Mouse (Mus musculus): ENCODE measurements around the gene Madcam1.

Gene Madcam1

DNA sequence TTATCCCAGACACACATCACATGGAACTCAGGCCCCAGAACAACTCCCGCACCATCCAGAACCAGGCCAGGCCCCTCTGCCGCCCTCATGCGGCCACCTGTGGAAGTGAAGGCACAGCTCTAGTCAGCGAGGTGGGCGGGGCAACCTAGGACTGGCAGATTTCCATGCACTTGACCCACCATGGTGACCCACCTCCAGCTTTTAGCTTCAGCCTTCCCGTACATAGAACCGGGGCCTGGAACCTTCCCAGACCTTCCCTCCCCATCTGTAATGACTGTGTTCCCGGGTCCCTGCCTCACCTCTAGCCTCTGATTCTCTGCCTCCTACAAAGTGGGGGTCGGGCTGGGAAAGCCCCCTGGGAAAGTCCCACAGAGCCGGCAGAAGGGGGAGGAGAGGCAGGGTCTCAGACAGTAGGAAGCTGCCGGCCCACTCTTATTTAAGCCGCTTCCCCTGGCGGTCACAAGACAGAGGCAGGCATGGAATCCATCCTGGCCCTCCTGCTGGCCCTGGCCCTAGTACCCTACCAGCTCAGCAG is at the start of gene Madcam1:
Gene Madcam1 (plus strand): TSS at position 429 of the 535 bp plus-strand sequence.
- in situ Hi-C loops (cut with MboI; ENCODE audit: low pct_unique_long_range_greater_than_20kb in 1 of 2, low sequenced_read_pairs in 2 of 2, unreplicated experiment in 1 of 2): no loop called here

DNA sequence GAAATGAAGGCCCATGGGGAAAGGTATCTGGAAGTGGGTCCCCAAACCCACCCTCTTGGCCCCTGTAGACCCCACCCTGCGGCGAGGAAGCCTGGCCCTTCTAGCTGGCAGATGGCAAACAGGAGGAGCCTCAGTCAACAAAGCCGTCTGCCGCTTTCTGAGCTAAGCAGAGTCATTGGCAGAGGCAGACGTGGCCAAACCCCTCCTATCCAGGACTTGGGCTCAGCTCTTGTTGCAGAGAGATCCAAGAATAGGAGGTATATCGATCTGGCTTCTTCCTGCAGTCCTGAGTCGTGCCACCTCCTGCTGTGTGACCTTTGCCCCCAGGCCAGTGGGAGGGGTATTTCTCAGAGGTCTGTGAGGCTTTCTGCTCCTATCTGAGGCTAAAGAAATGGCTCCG is 48.5 kb upstream of the Madcam1 start:
- in situ Hi-C loops (cut with MboI; ENCODE audit: low pct_unique_long_range_greater_than_20kb in 1 of 2, low sequenced_read_pairs in 2 of 2, unreplicated experiment in 1 of 2): no loop called here

DNA sequence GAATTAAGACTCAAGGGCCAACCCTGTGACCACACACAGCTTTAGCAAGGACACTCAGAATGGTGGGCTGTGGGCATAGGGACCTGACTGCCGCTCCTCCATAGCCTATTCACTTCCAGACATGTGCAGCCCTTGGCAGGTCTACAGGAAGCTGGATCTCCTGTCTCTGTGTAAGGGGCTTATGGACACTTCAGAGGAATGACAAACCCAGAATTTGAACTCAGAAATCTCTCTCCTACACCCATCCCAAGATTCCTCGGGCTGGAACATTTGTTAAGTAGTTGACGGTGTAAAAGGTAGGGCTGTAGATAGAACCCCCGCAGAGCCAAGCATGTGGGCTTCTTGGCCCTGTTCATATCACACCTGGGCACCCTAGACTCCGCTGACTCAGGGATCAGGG is 48.0 kb upstream of the Madcam1 start:
- in situ Hi-C loops (cut with MboI; ENCODE audit: low pct_unique_long_range_greater_than_20kb in 1 of 2, low sequenced_read_pairs in 2 of 2, unreplicated experiment in 1 of 2): no loop called here

DNA sequence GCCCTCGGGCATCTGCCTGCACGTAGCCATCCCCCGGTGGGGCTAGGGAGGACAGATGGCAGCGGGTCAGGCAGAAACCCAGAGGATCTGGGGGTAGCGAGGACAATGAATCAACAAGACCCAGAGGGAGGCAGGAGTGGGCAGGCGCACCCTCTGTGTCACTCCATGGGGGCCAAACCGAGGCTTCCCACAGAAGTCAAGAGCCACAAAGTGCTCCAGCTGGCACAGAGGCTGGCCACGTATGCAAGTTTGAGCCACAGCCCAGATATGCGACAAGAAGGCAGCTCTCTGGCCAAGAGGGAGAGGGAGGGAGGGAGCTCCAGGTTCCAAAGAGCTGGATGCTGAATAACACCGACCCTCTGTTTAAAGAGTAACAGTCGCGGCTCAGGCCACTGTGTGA is 40.4 kb upstream of the Madcam1 start:
- in situ Hi-C loops (cut with MboI; ENCODE audit: low pct_unique_long_range_greater_than_20kb in 1 of 2, low sequenced_read_pairs in 2 of 2, unreplicated experiment in 1 of 2): no loop called here

DNA sequence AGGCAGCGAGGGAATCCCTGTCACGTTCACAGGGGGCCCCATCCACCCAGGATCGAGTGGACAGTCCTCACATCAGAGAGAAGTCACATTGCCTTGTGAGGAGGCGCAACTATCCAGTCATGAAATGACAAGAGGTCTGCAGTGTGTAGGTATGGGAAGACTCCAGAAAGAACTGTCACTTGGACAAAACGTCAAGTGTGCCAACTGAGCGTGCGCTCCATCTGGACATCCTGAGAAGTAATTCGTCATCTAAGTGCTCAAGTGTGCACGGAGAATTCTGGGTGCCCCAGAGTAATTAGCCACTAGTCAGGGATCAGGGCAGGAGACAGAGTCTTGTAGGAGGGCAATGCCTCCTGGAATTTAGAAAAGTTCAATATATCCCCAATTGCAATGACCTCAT is 39.0 kb upstream of the Madcam1 start:
- in situ Hi-C loops (cut with MboI; ENCODE audit: low pct_unique_long_range_greater_than_20kb in 1 of 2, low sequenced_read_pairs in 2 of 2, unreplicated experiment in 1 of 2): no loop called here

DNA sequence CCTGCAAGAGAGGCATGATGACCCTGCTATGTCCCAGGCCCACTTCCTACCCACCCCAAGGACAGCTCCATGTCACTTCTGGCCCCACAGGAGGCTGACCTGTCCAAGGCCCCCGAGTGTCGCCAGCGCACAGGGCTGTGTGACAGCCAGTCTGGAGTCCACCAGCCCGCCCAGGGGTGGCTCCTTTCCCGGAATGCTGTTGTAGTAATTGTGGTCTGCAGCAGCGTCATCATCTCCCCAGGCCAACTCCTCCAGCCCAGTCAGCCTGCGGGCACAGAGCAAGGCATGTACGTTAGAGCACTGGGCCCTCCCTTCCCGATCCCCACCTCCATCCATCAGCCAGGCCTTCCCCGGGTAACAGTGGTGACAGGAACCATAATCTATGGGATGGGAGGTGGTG is 38.2 kb upstream of the Madcam1 start:
- in situ Hi-C loops (cut with MboI; ENCODE audit: low pct_unique_long_range_greater_than_20kb in 1 of 2, low sequenced_read_pairs in 2 of 2, unreplicated experiment in 1 of 2): no loop called here

DNA sequence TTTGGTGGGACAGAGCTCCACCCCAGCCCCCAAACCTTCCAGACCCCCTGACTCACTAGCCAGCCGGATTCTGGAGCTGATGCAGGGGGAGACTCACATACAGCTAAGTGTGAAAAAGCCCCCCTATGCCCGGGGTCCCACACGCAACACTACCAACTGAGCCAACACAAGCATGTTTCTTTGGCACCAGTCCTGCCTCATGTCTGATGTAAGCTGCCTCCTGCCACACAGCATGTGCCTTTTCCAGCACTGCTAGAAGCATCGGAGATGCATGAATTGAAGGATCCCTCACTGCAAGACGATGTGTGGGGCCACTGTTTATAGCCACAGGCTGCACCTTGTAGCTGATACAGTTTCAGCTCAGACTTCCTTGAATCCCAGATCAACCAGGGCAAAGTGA is 36.0 kb upstream of the Madcam1 start:
- in situ Hi-C loops (cut with MboI; ENCODE audit: low pct_unique_long_range_greater_than_20kb in 1 of 2, low sequenced_read_pairs in 2 of 2, unreplicated experiment in 1 of 2): no loop called here

DNA sequence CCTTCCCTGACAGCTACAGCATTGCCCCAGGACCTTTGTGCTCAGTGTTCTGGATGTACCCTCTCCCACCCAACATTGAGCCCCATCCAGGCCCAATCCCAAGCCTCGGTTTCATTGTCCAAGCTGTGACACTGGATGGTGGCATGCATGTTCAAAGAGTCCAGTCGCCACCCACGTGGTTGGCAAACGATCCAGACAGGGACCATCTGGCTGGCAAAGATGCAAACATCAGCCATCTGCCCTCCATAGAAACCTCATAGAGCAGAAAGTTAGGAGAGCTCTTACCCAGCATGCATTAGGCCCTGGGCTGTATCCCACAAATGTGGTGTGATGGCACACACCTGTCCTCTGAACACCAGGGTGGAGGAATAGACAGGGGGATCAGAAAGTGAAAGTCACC is 32.9 kb upstream of the Madcam1 start:
- in situ Hi-C loops (cut with MboI; ENCODE audit: low pct_unique_long_range_greater_than_20kb in 1 of 2, low sequenced_read_pairs in 2 of 2, unreplicated experiment in 1 of 2): no loop called here

DNA sequence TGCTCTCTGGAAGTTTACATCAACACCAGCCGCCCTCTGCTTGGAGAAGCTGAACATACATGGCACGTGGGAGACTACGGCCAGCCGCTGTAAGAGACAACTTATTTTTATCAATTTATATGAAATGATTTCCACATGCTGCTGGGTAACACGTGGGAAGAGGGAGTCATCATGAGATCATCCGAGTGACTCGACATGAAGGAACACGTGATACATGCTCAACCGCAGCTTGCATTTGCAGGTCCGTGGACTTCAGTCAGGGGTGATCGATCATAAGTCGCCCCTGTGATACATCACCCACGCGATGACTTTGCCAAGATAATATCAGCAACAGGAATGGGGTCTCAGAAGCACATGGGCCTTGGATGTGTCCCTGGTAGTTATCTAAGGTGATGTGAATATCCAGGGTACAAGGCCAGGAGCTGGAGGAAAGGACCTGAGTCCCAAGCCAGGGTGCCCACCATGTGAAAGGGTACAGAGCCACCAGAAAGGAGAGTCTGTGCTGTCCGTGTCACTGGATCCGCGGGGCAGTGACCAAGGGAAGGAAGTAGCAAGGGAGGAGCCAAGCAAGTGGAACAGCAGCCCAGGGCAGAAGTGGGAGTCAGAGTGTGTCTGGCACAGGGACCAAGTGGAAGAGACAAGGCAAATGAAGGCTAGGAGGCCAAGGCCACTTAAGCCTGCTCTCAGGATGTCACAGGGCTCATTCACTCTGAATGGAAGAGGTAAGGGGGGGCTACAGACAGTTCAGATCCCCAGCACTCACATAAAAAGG is 31.2 kb upstream of the Madcam1 start:
- in situ Hi-C loops (cut with MboI; ENCODE audit: low pct_unique_long_range_greater_than_20kb in 1 of 2, low sequenced_read_pairs in 2 of 2, unreplicated experiment in 1 of 2): no loop called here

DNA sequence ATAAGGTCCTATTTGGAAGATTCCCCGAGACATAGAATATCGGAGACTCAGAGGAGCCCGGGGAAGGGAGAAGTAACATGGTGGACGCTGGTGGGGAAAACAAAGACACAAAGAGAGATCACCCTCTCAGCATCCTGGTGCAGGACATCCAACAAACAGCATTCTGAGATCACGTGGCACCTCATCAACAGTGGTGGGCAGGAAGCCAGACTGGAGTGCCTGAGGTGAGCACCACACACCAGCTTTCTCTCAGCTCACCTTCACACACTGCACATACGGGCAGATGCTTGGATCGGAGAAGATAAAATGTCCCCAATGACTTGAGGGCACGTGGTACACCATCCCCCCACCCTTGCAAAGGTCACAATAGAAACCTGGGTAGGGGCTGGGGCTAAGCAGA is 28.1 kb upstream of the Madcam1 start:
- in situ Hi-C loops (cut with MboI; ENCODE audit: low pct_unique_long_range_greater_than_20kb in 1 of 2, low sequenced_read_pairs in 2 of 2, unreplicated experiment in 1 of 2): loop anchor here in 1 of 2 experiments (5.0 kb wide), 1 partner anchor 34 kb away; no protein-coding TSS in a partner anchor

DNA sequence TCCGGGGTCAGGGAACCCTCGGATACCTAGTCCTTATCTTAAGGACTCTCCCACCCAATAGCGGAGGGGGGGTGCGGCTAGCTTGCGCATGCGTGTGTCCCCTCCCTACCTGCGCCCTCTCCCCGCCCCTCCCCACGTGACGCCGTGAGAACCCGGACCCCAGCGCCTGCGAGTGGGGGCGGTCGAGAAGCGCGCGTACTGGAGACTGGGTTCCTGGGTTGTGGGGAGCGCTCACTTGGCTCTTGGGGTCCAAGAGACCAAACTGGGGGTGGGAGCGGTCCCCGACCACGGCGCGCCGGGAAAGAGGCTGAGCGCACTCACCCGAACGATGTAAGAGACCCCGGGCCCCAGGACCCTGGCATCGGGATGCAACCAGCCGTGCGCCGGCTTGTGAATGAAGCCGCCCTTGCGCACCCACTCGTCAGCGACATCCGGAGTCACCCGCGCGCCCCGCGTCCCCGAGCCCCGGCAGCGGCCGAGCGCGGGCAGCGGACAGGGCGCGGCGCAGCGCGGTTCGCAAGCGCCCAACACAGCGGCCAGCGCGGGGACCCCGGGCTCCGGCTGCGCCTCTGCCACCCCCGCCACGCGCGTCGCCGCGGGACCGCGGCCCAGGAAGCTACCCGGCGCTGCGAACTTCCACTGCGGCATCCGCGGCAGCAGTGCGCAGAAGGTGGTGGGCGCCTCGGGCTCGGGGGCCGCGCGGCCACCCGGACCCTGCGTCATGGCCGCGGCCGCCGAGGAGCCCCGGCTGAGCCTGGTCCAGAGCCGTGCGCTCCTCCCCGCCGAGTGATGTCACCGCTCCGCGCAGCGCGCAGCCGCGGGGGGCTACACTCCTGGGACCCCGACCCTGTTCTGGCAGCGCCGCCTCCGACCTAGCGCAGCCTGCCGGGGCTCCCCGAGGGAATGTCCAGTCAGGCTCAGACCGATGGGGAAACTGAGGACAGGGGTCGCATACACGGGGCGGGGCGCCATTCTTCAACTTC is 26.9 kb upstream of the Madcam1 start, which contains the start of gene Shc2:
Gene Shc2 (minus strand): TSS at position 791 of the 983 bp plus-strand sequence.
- in situ Hi-C loops (cut with MboI; ENCODE audit: low pct_unique_long_range_greater_than_20kb in 1 of 2, low sequenced_read_pairs in 2 of 2, unreplicated experiment in 1 of 2): loop anchor here in 1 of 2 experiments (5.0 kb wide), 1 partner anchor 35 kb away; no protein-coding TSS in a partner anchor

DNA sequence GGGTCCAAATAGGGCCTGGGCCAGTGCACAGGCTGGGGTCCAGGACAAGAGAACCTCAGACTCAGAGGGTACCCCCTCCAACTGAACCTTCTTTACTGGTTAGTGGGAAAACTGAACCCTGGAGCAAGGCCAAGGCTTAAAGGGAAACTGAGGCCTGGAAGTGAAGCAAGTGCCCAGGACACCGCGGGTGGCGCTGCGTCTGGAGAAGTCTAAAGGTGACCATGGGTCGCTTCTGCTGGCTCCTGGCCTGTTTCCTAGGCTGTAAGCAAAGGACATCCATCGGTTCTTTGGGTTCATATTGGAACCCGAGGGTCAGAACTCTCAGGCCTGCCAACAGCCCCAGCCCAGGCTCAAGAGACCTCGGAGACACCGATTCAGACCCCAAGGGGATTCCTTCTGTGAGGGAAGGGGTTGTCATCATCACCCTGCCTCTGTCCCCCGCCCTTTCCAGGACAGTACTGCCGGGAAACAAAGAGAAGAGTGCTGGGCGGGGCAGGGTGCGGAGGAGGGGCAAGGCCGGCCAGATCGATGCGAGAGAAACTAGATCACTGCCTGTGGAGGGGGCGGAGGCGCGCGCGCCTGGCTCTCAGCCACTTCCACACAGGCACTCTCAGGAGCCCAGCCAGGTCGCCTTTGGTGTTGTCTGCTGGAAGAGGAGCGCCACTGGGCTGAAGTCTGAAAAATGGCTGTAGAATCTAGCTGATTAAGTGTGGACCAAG is 25.7 kb upstream of the Madcam1 start:
- in situ Hi-C loops (cut with MboI; ENCODE audit: low pct_unique_long_range_greater_than_20kb in 1 of 2, low sequenced_read_pairs in 2 of 2, unreplicated experiment in 1 of 2): loop anchor here in 1 of 2 experiments (5.0 kb wide), 1 partner anchor 36 kb away; no protein-coding TSS in a partner anchor

DNA sequence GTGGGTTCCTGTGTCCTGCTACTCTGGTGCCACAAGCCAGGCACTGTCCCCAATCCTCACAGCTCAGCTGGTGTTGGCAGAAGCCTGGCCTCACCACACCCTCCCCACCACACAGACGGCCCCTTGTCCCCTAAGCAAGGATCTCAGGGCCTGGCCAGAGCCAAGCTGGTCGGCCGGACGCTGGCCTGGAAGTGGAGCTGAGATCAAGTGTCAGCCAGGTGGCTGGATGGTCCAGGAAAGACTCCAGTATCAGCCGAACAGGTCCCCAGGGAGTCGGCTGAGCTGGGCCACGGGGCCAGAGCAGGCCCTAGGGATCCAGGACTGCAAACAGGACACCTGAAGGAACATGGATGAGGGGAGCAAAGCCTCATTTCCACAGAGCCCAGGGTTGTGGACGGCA is 18.6 kb upstream of the Madcam1 start, which contains the start of gene Odf3l2:
Gene Odf3l2 (minus strand): TSS at position 28 of the 400 bp plus-strand sequence.
- in situ Hi-C loops (cut with MboI; ENCODE audit: low pct_unique_long_range_greater_than_20kb in 1 of 2, low sequenced_read_pairs in 2 of 2, unreplicated experiment in 1 of 2): loop anchor here in 1 of 2 experiments (5.0 kb wide), 1 partner anchor 43 kb away; no protein-coding TSS in a partner anchor

DNA sequence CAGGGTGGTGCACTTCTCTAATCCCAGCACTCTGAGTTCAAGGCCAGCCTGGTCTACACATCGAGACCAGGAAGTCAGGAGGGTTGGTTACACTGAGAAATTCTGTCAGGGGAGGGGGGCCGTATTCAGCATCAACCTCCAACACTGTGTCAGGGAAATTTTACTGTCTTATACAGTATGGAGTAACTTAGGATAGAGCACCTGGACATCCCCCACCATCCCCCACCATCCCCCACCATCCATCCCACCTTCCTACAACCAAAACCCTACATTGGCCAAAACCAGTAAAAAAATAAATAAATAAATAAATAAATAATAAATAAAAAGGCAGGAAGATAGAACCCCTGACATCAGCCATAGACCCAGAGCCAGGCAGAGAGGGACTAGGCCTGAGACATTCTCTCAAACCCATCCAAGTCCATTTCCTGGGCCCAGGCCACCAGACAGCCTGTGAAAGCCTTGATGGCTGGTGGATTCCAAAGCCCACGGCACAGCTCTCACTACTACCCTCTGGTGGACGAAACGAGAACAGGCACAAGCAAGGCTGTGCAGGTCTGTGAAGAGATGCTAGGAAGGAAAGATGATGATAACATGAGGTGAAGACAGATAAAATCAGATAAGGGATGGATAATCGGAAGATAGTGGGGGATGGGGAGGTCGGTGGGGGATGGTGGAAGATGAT is 15.1 kb upstream of the Madcam1 start:
- in situ Hi-C loops (cut with MboI; ENCODE audit: low pct_unique_long_range_greater_than_20kb in 1 of 2, low sequenced_read_pairs in 2 of 2, unreplicated experiment in 1 of 2): loop anchor here in 1 of 2 experiments (5.0 kb wide), 1 partner anchor 47 kb away; no protein-coding TSS in a partner anchor

DNA sequence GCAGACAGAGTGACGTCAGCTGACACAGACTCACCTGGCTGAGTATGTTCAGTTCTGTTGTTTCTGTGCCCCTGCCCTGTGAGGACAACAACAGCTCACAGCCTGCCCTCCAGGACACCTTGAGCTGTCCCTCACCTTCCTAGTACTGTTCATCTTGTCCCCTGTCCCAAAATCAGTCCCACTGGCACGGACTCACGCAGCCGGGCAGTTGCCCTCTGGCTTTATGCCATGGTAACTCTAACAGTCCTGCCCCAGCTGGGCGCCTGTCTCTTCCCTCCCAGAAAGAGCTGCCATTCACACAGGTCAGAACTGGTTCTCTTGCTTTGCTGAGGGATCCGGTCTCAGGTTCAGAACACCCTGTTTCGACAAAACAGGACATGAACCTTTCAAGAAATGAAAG is 11.6 kb upstream of the Madcam1 start:
- in situ Hi-C loops (cut with MboI; ENCODE audit: low pct_unique_long_range_greater_than_20kb in 1 of 2, low sequenced_read_pairs in 2 of 2, unreplicated experiment in 1 of 2): no loop called here

DNA sequence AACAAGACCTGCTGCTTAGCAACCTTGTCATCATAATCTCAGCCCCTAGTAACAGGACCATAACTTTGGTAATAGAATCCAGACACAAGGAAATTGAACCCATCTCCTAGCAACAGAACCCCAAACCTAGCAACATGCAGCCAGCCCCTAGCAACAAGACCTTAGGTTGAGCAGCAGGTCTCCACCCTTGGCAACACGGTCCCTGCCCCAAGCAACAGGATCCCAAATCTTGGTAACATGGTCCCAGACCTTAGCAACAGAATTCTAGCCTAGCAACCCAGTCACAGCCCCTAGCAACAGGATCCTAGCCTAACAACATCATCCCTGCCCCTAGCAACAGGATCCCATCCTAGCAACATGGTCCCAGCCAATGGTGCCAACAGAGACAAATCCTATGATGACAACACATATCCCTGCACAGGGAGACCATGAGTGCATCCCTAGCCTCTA is 9.4 kb upstream of the Madcam1 start:
- in situ Hi-C loops (cut with MboI; ENCODE audit: low pct_unique_long_range_greater_than_20kb in 1 of 2, low sequenced_read_pairs in 2 of 2, unreplicated experiment in 1 of 2): no loop called here

DNA sequence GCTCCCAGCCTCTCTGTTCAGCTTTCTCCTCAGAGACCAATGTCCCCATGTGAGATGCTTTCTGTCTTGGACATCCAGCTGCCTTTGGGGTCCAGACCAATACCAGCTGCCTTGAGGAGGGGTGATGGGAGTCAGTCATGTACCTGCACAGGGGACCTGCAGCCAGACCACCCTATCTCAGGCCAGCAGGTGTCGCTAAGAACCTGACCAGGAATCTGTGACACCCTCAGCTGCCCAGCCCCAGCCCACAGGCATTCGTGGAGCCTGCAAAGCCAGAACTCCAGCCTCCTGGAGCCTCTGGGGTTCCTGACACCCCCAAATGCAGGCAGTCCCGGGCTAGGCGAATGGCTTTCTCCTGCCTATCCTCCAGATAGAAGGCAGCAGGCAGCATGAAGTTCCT is 5.5 kb upstream of the Madcam1 start:
- in situ Hi-C loops (cut with MboI; ENCODE audit: low pct_unique_long_range_greater_than_20kb in 1 of 2, low sequenced_read_pairs in 2 of 2, unreplicated experiment in 1 of 2): no loop called here
